Mouse (Mus musculus) bone marrow macrophage, adult 2 months (primary cell): Measurements from ENCODE around the gene Me1.

Source experiments
- CTCF ChIP-seq: IDR thresholded peaks from 2 replicates; pipeline ENCODE4 v1.5.1; 2012; ENCODE audit warnings: low read depth, mild to moderate bottlenecking, low read length, moderate library complexity
- POLR2A ChIP-seq: IDR thresholded peaks from 2 replicates; pipeline ENCODE4 v1.6.1; 2012; ENCODE audit warnings: mild to moderate bottlenecking, low read depth, low read length, borderline replicate concordance

DNA sequence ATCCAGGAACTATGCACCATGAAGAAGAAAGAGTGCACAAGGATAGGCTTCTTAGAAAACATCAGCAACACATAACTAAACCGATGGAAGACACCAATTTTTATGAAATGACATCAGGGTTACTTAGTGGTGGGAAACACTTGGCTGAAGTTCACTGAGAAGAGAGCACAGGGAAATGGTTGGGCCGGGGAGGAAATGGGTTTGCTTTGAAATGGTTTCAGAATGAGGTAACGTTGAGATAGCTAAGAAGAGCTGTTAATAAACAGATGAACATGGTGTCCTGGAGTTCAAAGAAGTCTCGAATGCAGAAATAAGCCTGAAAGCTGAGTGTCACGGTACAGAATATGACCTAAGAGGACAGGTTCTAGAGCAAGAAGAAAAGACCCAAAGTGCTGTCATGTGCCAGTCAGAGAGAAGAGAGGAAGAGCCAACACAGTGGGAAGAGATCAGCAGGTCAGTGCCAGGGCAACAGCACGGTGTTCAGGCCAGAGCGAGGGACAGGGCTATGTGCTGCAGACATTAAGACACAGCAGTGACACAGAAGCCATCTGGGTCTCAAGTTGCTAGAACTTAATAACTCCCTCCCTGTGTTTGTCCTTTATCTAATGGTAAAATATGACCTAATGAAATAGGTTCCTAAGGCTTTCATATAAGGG lies 77.8 kb downstream of the Me1 start:
- TF ChIP-seq CTCF (no peak), POLR2A (no peak)
